Mouse (Mus musculus) urinary bladder, postnatal 14 days (tissue): ENCODE data around the gene Sox10.

Experiments used
- DNase-seq: peaks from one replicate; pipeline ENCODE4 v3.0.0; 2021; ENCODE audit warnings: low spot score

Sox10 gene

GRCm38 (mm10) chr15:79165140-79165539 lies at the start of gene Sox10:
Gene Sox10 (minus strand): TSS chr15:79165240.
- no peak for DNase-seq

- DNase-seq = no peak
These were observed 48.6 kb upstream of the Sox10 start for GRCm38 (mm10) chr15:79213591-79213990.

GRCm38 (mm10) chr15:79212750-79213446 lies 47.9 kb upstream of the Sox10 start:
- no peak for DNase-seq

GRCm38 (mm10) chr15:79210357-79210756 lies 45.3 kb upstream of the Sox10 start:
- DNase-seq = no peak

- DNase-seq = peak; percentile 10
These were observed 43.9 kb upstream of the Sox10 start for GRCm38 (mm10) chr15:79208758-79209439.

- DNase-seq = no peak
These were observed 43.2 kb upstream of the Sox10 start for GRCm38 (mm10) chr15:79208211-79208610.

- DNase-seq = no peak
These were observed 37.5 kb upstream of the Sox10 start for GRCm38 (mm10) chr15:79202575-79202974.

- DNase-seq = no peak
These were observed 36.6 kb upstream of the Sox10 start for GRCm38 (mm10) chr15:79201491-79202150.

- no peak for DNase-seq
These were observed 34.4 kb upstream of the Sox10 start for GRCm38 (mm10) chr15:79199390-79199976.

- DNase-seq = peak; percentile 44
These were observed 30.5 kb upstream of the Sox10 start for GRCm38 (mm10) chr15:79195492-79195891.

GRCm38 (mm10) chr15:79194946-79195345 lies 29.9 kb upstream of the Sox10 start:
- DNase-seq = no peak

GRCm38 (mm10) chr15:79194048-79194447 lies 29.0 kb upstream of the Sox10 start:
- no peak for DNase-seq

GRCm38 (mm10) chr15:79192885-79193845 lies 28.1 kb upstream of the Sox10 start:
- DNase-seq = peak; percentile 61

- DNase-seq = peak; percentile 38
These were observed 27.4 kb upstream of the Sox10 start for GRCm38 (mm10) chr15:79192450-79192849.

GRCm38 (mm10) chr15:79191426-79191825 lies 26.4 kb upstream of the Sox10 start:
- no peak for DNase-seq

- no peak for DNase-seq
These were observed 22.8 kb upstream of the Sox10 start for GRCm38 (mm10) chr15:79187819-79188218.

GRCm38 (mm10) chr15:79185213-79185612 lies 20.2 kb upstream of the Sox10 start:
- no peak for DNase-seq

- no peak for DNase-seq
These were observed 11.9 kb upstream of the Sox10 start for GRCm38 (mm10) chr15:79176905-79177304.

- no peak for DNase-seq
These were observed 1.7 kb upstream of the Sox10 start for GRCm38 (mm10) chr15:79166712-79167111.

GRCm38 (mm10) chr15:79164251-79164650 lies 789 bp downstream of the Sox10 start:
- DNase-seq = no peak

GRCm38 (mm10) chr15:79162822-79163221 lies 2.2 kb downstream of the Sox10 start:
- DNase-seq = no peak

GRCm38 (mm10) chr15:79162301-79162700 lies 2.7 kb downstream of the Sox10 start:
- DNase-seq = no peak
